Mouse (Mus musculus) CH12.LX (cell line): ENCODE measurements around the gene Tanc1. TPM values are rescaled to one million over a fixed set of nuclear protein-coding genes. Genes with fewer than 3 reads are reported as not detected.

ENCODE experiments used
- DNase-seq: peaks from one replicate; pipeline ENCODE4 v3.0.0-alpha.2; 2013; ENCODE audit errors: extremely low read depth
- H3K27ac ChIP-seq: 2 replicates; pipeline ENCODE4 v1.5.1; 2012; ENCODE audit warnings: low read depth, mild to moderate bottlenecking, control low read depth, moderate library complexity; ENCODE audit not compliant: insufficient read depth
- H3K27me3 ChIP-seq: replicated peaks from 2 replicates; pipeline ENCODE3; 2012; ENCODE audit warnings: inconsistent platforms
- H3K36me3 ChIP-seq, 2 experiments: replicated peaks in 1 of 2; 2 replicates each; pipeline versions ENCODE3 to v1.6.1; 2012; ENCODE audit warnings: inconsistent platforms in 1 of 2, low read length in 1 of 2, mild to moderate bottlenecking in 1 of 2, mixed read lengths in 1 of 2, moderate library complexity in 1 of 2; ENCODE audit not compliant: control insufficient read depth in 1 of 2, insufficient read depth in 1 of 2
- H3K4me1 ChIP-seq, 2 experiments: 2 replicates each; pipeline ENCODE4 v1.6.1; 2012; ENCODE audit warnings: inconsistent platforms in 1 of 2, moderate library complexity in 1 of 2; ENCODE audit not compliant: insufficient read depth in 2 of 2, control insufficient read depth in 1 of 2
- H3K4me2 ChIP-seq: 2 replicates; pipeline ENCODE4 v1.6.1; 2012; ENCODE audit warnings: low read depth, mild to moderate bottlenecking, control low read depth; ENCODE audit not compliant: poor library complexity, insufficient read depth, severe bottlenecking
- H3K4me3 ChIP-seq, 3 experiments: fragments of 150-350 bp in 1 of 3; sonication (generic) in 1 of 3; replicated peaks in 1 of 3; 2 replicates each; pipeline versions ENCODE3 to v1.5.1; 2011 to 2012; ENCODE audit warnings: low read depth in 2 of 3, low read length in 2 of 3, mild to moderate bottlenecking in 2 of 3, moderate library complexity in 2 of 3, control low read depth in 1 of 3, improper control_type of control experiment in 1 of 3, inconsistent platforms in 1 of 3, mixed read lengths in 1 of 3; ENCODE audit not compliant: poor library complexity in 1 of 3
- H3K79me2 ChIP-seq: replicated peaks from 2 replicates; pipeline ENCODE4 v1.6.1; 2012; ENCODE audit warnings: mild to moderate bottlenecking, moderate library complexity; ENCODE audit not compliant: control insufficient read depth, poor library complexity, insufficient read depth, severe bottlenecking; ENCODE audit errors: extremely low read depth
- H3K9ac ChIP-seq: 2 replicates; pipeline ENCODE4 v1.6.1; 2012; ENCODE audit warnings: low read depth, mild to moderate bottlenecking, control low read depth, moderate library complexity; ENCODE audit not compliant: insufficient read depth
- H3K9me3 ChIP-seq: replicated peaks from 2 replicates; pipeline ENCODE3; 2012; ENCODE audit warnings: low read length, inconsistent platforms, mixed read lengths
- BHLHE40 ChIP-seq: IDR thresholded peaks from 2 replicates; pipeline ENCODE4 v1.6.1; 2011; ENCODE audit warnings: mild to moderate bottlenecking, low read depth, low read length, improper control_type of control experiment
- CHD1 ChIP-seq: IDR thresholded peaks from 2 replicates; pipeline ENCODE4 v1.6.1; 2012; ENCODE audit warnings: low read depth, low read length, improper control_type of control experiment, inconsistent platforms
- CTCF ChIP-seq, 2 experiments: IDR thresholded peaks in 1 of 2; conservative IDR thresholded peaks in 1 of 2; 2 replicates each; pipeline ENCODE4 v1.5.1; 2011 to 2012; ENCODE audit warnings: low read depth in 2 of 2, low read length in 2 of 2, improper control_type of control experiment in 1 of 2, inconsistent platforms in 1 of 2, mild to moderate bottlenecking in 1 of 2, moderate library complexity in 1 of 2
- EP300 ChIP-seq: IDR thresholded peaks from 2 replicates; pipeline ENCODE4 v1.6.1; 2011; ENCODE audit warnings: low read length, improper control_type of control experiment
- HCFC1 ChIP-seq: IDR thresholded peaks from 2 replicates; pipeline ENCODE4 v1.6.1; 2012; ENCODE audit warnings: low read depth, mild to moderate bottlenecking, inconsistent platforms, low read length, improper control_type of control experiment
- IRF4 ChIP-seq: IDR thresholded peaks from 2 replicates; pipeline ENCODE4 v1.6.1; 2014; ENCODE audit warnings: low read depth, mild to moderate bottlenecking, inconsistent platforms, low read length, improper control_type of control experiment
- MAX ChIP-seq: IDR thresholded peaks from 2 replicates; pipeline ENCODE4 v1.6.1; 2011; ENCODE audit warnings: low read length, improper control_type of control experiment
- MAZ ChIP-seq: IDR thresholded peaks from 2 replicates; pipeline ENCODE4 v1.6.1; 2012; ENCODE audit warnings: low read depth, mild to moderate bottlenecking, inconsistent platforms, low read length, improper control_type of control experiment, moderate library complexity
- MYC ChIP-seq: IDR thresholded peaks from 2 replicates; pipeline ENCODE4 v1.6.1; 2011; ENCODE audit warnings: low read depth, mild to moderate bottlenecking, improper control_type of control experiment, low read length
- NRF1 ChIP-seq: IDR thresholded peaks from 2 replicates; pipeline ENCODE4 v1.6.1; 2014; ENCODE audit warnings: low read depth, mild to moderate bottlenecking, inconsistent platforms, low read length, improper control_type of control experiment, moderate library complexity
- PAX5 ChIP-seq: IDR thresholded peaks from 2 replicates; pipeline ENCODE4 v1.6.1; 2012; ENCODE audit warnings: low read length, inconsistent platforms, mixed read lengths
- POLR2AphosphoS2 ChIP-seq: IDR thresholded peaks from 2 replicates; pipeline ENCODE4 v1.6.1; 2011; ENCODE audit warnings: low read depth, low read length, improper control_type of control experiment
- RCOR1 ChIP-seq: conservative IDR thresholded peaks from 2 replicates; pipeline ENCODE4 v1.6.1; 2012; ENCODE audit warnings: low read depth, mild to moderate bottlenecking, inconsistent platforms, low read length, improper control_type of control experiment
- SIN3A ChIP-seq: IDR thresholded peaks from 2 replicates; pipeline ENCODE4 v1.6.1; 2012; ENCODE audit warnings: low read length, improper control_type of control experiment, inconsistent platforms
- SMC3 ChIP-seq: IDR thresholded peaks from 2 replicates; pipeline ENCODE4 v1.6.1; 2011; ENCODE audit warnings: low read depth, low read length, improper control_type of control experiment
- TBP ChIP-seq: conservative IDR thresholded peaks from 2 replicates; pipeline ENCODE4 v1.6.1; 2011; ENCODE audit warnings: low read depth, low read length, improper control_type of control experiment
- TCF12 ChIP-seq: IDR thresholded peaks from 2 replicates; pipeline ENCODE4 v1.6.1; 2014; ENCODE audit warnings: low read depth, mild to moderate bottlenecking, inconsistent platforms, low read length, improper control_type of control experiment
- UBTF ChIP-seq: IDR thresholded peaks from 2 replicates; pipeline ENCODE4 v1.6.1; 2012; ENCODE audit warnings: low read depth, mild to moderate bottlenecking, inconsistent platforms, low read length, improper control_type of control experiment, moderate library complexity
- USF1 ChIP-seq: IDR thresholded peaks from 2 replicates; pipeline ENCODE4 v1.6.1; 2014; ENCODE audit warnings: low read depth, mild to moderate bottlenecking, inconsistent platforms, low read length, improper control_type of control experiment
- ZKSCAN1 ChIP-seq: IDR thresholded peaks from 2 replicates; pipeline ENCODE4 v1.6.1; 2012; ENCODE audit warnings: low read depth, inconsistent platforms, low read length, improper control_type of control experiment, borderline replicate concordance
- ZNF384 ChIP-seq: IDR thresholded peaks from 2 replicates; pipeline ENCODE4 v1.6.1; 2012; ENCODE audit warnings: low read depth, low read length, improper control_type of control experiment, inconsistent platforms
- dilution Hi-C: fragments of 300-500 bp; cut with MboI; formaldehyde crosslinking; loops from 2 replicates; pipeline ENCODE4 v1.14.3; 2020; ENCODE audit warnings: low sequenced_read_pairs; ENCODE audit not compliant: extremely low pct_unique_long_range_greater_than_20kb, extremely low pct_ligation_motif_present
- in situ Hi-C: fragments of 300-500 bp; cut with MboI; formaldehyde crosslinking; loops from 3 replicates; pipeline ENCODE4 v1.14.3; 2019; ENCODE audit warnings: low sequenced_read_pairs, low pct_ligation_motif_present, low pct_unique_long_range_greater_than_20kb, mixed read lengths
- polyA plus RNA-seq: library from polyadenylated mRNA; unstranded; fragments of >175 nt; gene quantifications from 2 replicates; pipeline ENCODE4 v1.2.1, GENCODE M21; 2012; ENCODE audit warnings: low read depth; ENCODE audit not compliant: insufficient read length
- total RNA-seq, 2 experiments: library from RNA; depleted of rRNA; stranded (reverse); fragments of 300-350 nt in 1 of 2; fragments of >200 nt in 1 of 2; gene quantifications; 2 replicates each; pipeline ENCODE4 v1.2.3; 2012 to 2014

The Tanc1 gene
- total and polyA plus RNA-seq, 3 experiments, result 0.08 to 0.21 (median 0.08) TPM

GRCm38 (mm10) chr2:59783832-59784627 is 172.2 kb downstream of the Tanc1 start:
- TF ChIP-seq USF1, result no peak
- TF ChIP-seq EP300, result no peak
- TF ChIP-seq UBTF, result no peak
- TF ChIP-seq HCFC1, result no peak
- no peak for TF ChIP-seq ZKSCAN1
- no peak for TF ChIP-seq SIN3A
- TF ChIP-seq MAX, result no peak
- TF ChIP-seq CHD1, result no peak
- no peak for TF ChIP-seq MYC
- no peak for TF ChIP-seq ZNF384
- no peak for TF ChIP-seq POLR2AphosphoS2
- TF ChIP-seq PAX5, result no peak
- no peak for TF ChIP-seq TBP
- no peak for TF ChIP-seq TCF12
- no peak for TF ChIP-seq IRF4
- no peak for TF ChIP-seq MAZ
- TF ChIP-seq RCOR1, result no peak
- TF ChIP-seq NRF1, result no peak
- Histone ChIP-seq H3K27ac (no peak overlapping the region), H3K27me3 (no peaks in the 10 kb centered on the region), H3K36me3 (no peaks in the 10 kb centered on the region), H3K4me1 (0 out of 4 replicates have a peak, but pooled peaks cover 0 to 3% of the 10 kb centered on the region in 2 experiments), H3K4me3 (no peak overlapping the region), H3K9ac (no peak overlapping the region), H3K9me3 (no peaks in the 10 kb centered on the region), H3K4me2 (no peak overlapping the region), H3K79me2 (no peaks in the 10 kb centered on the region)
- dilution Hi-C loops (no loop called here), in situ Hi-C loops (no loop called here)
- DNase-seq, result no peak

DNA sequence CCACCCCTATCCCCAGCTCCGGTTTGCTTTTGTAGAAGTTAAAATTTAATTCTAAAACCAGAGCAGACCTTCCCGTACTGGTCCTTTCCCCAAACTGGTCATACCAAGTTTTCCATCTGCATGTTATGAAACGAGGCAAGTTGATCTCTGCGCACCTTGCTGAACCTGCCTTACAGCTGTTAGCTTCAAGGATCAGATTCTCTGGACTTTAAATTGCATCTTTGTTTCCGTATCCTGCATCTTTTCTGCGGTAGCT is 172.7 kb downstream of the Tanc1 start:
- Histone ChIP-seq H3K27ac (no peak overlapping the region), H3K27me3 (no peaks in the 10 kb centered on the region), H3K36me3 (no peaks in the 10 kb centered on the region), H3K79me2 (no peaks in the 10 kb centered on the region), H3K4me3 (no peak overlapping the region), H3K9me3 (no peaks in the 10 kb centered on the region), H3K4me2 (no peak overlapping the region), H3K9ac (no peak overlapping the region), H3K4me1 (0 out of 4 replicates have a peak, but pooled peaks cover 0 to 3% of the 10 kb centered on the region in 2 experiments)
- dilution Hi-C loops (no loop called here), in situ Hi-C loops (no loop called here)
- TF ChIP-seq BHLHE40 (no peak), SMC3 (no peak), MYC (no peak), CTCF (conservative IDR thresholded peaks at IDR 0.05 in 1 of 2, IDR thresholded peaks at IDR 0.05 in 1 of 2; ENCODE audit: low read depth in 2 of 2, low read length in 2 of 2) (no peak), EP300 (no peak), RCOR1 (no peak)
- no peak for DNase-seq
